Mouse (Mus musculus): Measurements from ENCODE around the gene Gm21454. TPM values are rescaled to one million over a fixed set of nuclear protein-coding genes. Genes with fewer than 3 reads are reported as not detected.
"Not testable (repeated sequence)": the region's sequence is repeated elsewhere in the genome, so short reads cannot be mapped to it uniquely, and the experiment has no call there.

Gene Gm21454
- polyA plus RNA-seq (2015; fragmentation: Nextera tagmentation; extraction: Ambion mirVana) = not detected in 2 replicates

DNA sequence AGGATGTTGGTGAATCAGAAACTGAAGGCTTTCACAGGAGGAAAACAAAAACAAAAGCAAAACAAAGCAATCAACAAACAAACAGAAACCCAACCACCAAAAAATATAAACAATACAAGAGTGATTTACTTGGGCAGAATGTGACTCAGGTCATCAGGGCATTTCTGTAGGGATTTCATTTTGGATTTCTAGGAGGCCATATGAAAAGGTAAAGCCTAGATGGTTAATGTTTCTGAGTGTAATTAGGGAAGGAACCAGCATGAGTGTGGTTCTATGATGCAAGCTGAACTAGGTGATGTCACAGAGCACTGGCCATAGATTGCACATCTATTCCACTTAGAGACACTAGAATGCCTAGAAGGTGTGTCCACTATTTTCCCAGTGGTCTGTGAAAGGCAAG is at the start of gene Gm21454, which contains the start of gene Gm21440:
Gm21454 (plus strand) TSS at position 352 of the 400 bp plus-strand sequence.
Gm21440 (plus strand) TSS at position 301 of the 400 bp plus-strand sequence.
- not testable (repeated sequence) for H3K4me2 ChIP-seq; H3K27me3 ChIP-seq; H3K9me3 ChIP-seq (replicated peaks); H3K9ac ChIP-seq; H3K27ac ChIP-seq; ATAC-seq (replicated peaks; ENCODE audit: insufficient number of reproducible peaks, insufficient read depth, low FRiP score, low read depth); H3K36me3 ChIP-seq; H3K4me1 ChIP-seq (replicated peaks); H3K4me3 ChIP-seq

DNA sequence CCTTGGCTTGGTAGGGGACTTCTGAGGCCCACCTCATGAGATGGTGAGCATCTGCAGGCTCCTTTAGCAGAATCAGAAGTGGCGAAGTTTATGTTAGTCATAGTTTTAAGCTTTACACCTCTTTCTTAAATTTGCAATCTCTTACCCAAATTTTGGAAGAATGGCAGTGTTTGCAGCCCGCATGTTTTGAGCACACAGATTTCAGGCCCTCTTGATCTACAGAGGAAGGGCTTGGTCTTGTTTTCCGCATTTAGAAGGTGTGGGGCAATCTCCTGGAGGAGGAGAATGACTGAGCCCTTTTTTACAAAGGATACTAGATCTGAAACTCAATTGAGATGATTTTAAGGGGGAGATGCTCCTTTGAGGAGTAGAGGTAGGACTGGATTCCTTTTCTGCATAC is 28.4 kb upstream of the Gm21454 start, which contains the start of gene Gm21828:
Gm21828 (minus strand) TSS at position 101 of the 400 bp plus-strand sequence.
- not testable (repeated sequence) for ATAC-seq (replicated peaks; ENCODE audit: insufficient number of reproducible peaks, insufficient read depth, low FRiP score, low read depth); H3K4me1 ChIP-seq (replicated peaks); H3K27ac ChIP-seq; H3K9ac ChIP-seq; H3K9me3 ChIP-seq (replicated peaks); H3K36me3 ChIP-seq; H3K4me3 ChIP-seq; H3K4me2 ChIP-seq; H3K27me3 ChIP-seq
- WGBS = no CpG with 5 or more reads among the region's 3 CpGs

DNA sequence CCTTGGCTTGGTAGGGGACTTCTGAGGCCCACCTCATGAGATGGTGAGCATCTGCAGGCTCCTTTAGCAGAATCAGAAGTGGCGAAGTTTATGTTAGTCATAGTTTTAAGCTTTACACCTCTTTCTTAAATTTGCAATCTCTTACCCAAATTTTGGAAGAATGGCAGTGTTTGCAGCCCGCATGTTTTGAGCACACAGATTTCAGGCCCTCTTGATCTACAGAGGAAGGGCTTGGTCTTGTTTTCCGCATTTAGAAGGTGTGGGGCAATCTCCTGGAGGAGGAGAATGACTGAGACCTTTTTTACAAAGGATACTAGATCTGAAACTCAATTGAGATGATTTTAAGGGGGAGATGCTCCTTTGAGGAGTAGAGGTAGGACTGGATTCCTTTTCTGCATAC is 96.7 kb downstream of the Gm21454 start, which contains the start of gene Gm21725:
Gm21725 (minus strand) TSS at position 101 of the 400 bp plus-strand sequence.
- not testable (repeated sequence) for H3K9me3 ChIP-seq (replicated peaks); H3K27me3 ChIP-seq; ATAC-seq (replicated peaks; ENCODE audit: insufficient number of reproducible peaks, insufficient read depth, low FRiP score, low read depth); H3K4me3 ChIP-seq; H3K4me2 ChIP-seq; H3K27ac ChIP-seq; H3K9ac ChIP-seq; H3K36me3 ChIP-seq; H3K4me1 ChIP-seq (replicated peaks)
- WGBS = no CpG with 5 or more reads among the region's 3 CpGs

Other genes starting within 250 kb of the Gm21454 start
- gene Gm20807, start 209.6 kb upstream of the Gm21454 start, polyA plus RNA-seq (2015; fragmentation: Nextera tagmentation; extraction: Ambion mirVana) = not detected in 2 replicates
- gene Gm21891, start 119.0 kb upstream of the Gm21454 start, polyA plus RNA-seq (2015; fragmentation: Nextera tagmentation; extraction: Ambion mirVana) = not detected in 2 replicates
- gene Gm21425, start 90.5 kb upstream of the Gm21454 start, polyA plus RNA-seq (2015; fragmentation: Nextera tagmentation; extraction: Ambion mirVana) = not detected in 2 replicates
- gene Gm21828, start 28.5 kb upstream of the Gm21454 start, polyA plus RNA-seq (2015; fragmentation: Nextera tagmentation; extraction: Ambion mirVana) = not detected in 2 replicates
- gene Gm21440, start 51 bp upstream of the Gm21454 start, polyA plus RNA-seq (2015; fragmentation: Nextera tagmentation; extraction: Ambion mirVana) = not detected in 2 replicates
- not detected in 2 replicates for gene Gm21725, start 96.6 kb downstream of the Gm21454 start, polyA plus RNA-seq (2015; fragmentation: Nextera tagmentation; extraction: Ambion mirVana)
- not detected in 2 replicates for gene Gm21866, start 213.1 kb downstream of the Gm21454 start, polyA plus RNA-seq (2015; fragmentation: Nextera tagmentation; extraction: Ambion mirVana)
- gene Gm20773, start 241.6 kb downstream of the Gm21454 start, polyA plus RNA-seq (2015; fragmentation: Nextera tagmentation; extraction: Ambion mirVana) = not detected in 2 replicates

Data from heart, embryonic 15.5 days (tissue).